Mouse (Mus musculus) bone marrow, adult 2 months (tissue): ENCODE data around the gene Brf1.

ENCODE experiments used
- CTCF ChIP-seq: fragments of 200-500 bp; IDR thresholded peaks from 2 replicates; pipeline ENCODE4 v1.5.1; 2011; ENCODE audit warnings: low read length, control low read depth; ENCODE audit not compliant: control insufficient read depth, insufficient read depth
- POLR2A ChIP-seq: fragments of 200-500 bp; IDR thresholded peaks from 2 replicates; pipeline ENCODE4 v1.6.1; 2011; ENCODE audit warnings: low read depth, mild to moderate bottlenecking, control low read depth, low read length, borderline replicate concordance; ENCODE audit not compliant: control insufficient read depth

DNA sequence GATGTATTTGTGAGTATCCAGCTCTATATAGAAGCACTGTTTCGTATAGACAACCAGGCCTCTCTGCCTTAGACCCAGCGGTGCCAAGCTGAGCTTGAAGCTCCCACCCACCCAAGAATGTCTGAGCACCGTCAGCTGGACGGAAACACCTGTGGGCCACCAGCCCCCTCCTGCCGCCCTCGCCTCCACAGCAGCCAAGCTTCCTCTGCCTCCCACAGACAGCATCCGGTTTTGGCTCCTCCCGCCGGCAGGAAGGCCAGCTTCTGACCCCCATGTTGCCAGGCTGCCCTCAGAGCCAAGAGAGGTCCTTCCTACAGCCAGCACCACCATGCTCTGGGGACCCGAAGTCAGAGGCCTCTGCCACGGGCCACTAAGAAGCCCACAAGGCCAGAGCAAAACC is 86.0 kb downstream of the Brf1 start:
- no peak for TF ChIP-seq CTCF
- TF ChIP-seq POLR2A = no peak
